Mouse (Mus musculus) forebrain, embryonic 10.5 days (tissue): ENCODE data around the gene Immt. TPM values are rescaled to one million over a fixed set of nuclear protein-coding genes. Genes with fewer than 3 reads are reported as not detected.

Experiments used
- polyA plus RNA-seq: library from polyadenylated mRNA; unstranded; fragments of >200 nt; fragmentation: Nextera tagmentation; extraction: Ambion mirVana; gene quantifications from 2 replicates; pipeline ENCODE4 v1.2.1, GENCODE M21; 2016

Gene Immt
- polyA plus RNA-seq, 1 experiment from 2014 or later = 225 TPM

Other genes starting within 250 kb of the Immt start
- gene Kdm3a, start 198.3 kb upstream of the Immt start, polyA plus RNA-seq = 76.6 and 79.5 TPM in 2 replicates
- 21.4 and 21.9 TPM in 2 replicates for gene Reep1, start 123.8 kb upstream of the Immt start, polyA plus RNA-seq
- 67.3 and 70.7 TPM in 2 replicates for gene Mrpl35, start 4.4 kb upstream of the Immt start, polyA plus RNA-seq
- gene Ptcd3, start 77.4 kb downstream of the Immt start, polyA plus RNA-seq = 157 and 162 TPM in 2 replicates
- 49.1 and 49.6 TPM in 2 replicates for gene Polr1a, start 77.7 kb downstream of the Immt start, polyA plus RNA-seq